24 mouse cellular contexts compared by ENCODE assay signal in genomic region chr17:89933950-89934349, GRCm38 (mm10). TPM values are rescaled to one million over a fixed set of nuclear protein-coding genes. Genes with fewer than 3 reads are reported as not detected.
DNase-seq lines count a peak whose midpoint lies in the region; ATAC-seq lines count a peak whose summit lies in the region.
"Had no signal": no experiment of that assay in that cellular context is flagged by ENCODE, and none has a peak within 500 bp of the region (broad histone marks: within the 10 kb centered on the region; RNA-seq: fewer than 3 reads in every experiment).

No protein-coding gene starts in this region.

- H3K36me3 ChIP-seq in midbrain, embryonic 11.5 days (ENCODE audit: control insufficient read depth, insufficient read depth, low read length) = no peaks in the 10 kb centered on the region
- H3K36me3 ChIP-seq in midbrain, embryonic 10.5 days = no peaks in the 10 kb centered on the region
- no peaks in the 10 kb centered on the region for H3K36me3 ChIP-seq in intestine, embryonic 15.5 days
- H3K36me3 ChIP-seq: embryonic facial prominence, embryonic 13.5 days; hindbrain, embryonic 10.5 days; hindbrain, embryonic 15.5 days had no signal

- peak; percentile 2 to 7 for DNase-seq in cerebellum, postnatal 10 days
- no peak for DNase-seq in cerebellum, postnatal 4 days (ENCODE audit: low spot score in 2 of 2)
- no peak for DNase-seq in midbrain, embryonic 11.5 days (ENCODE audit: low spot score, missing footprints)
- no peak for DNase-seq in midbrain, embryonic 10.5 days (ENCODE audit: low spot score)
- DNase-seq in retina, postnatal 1 day = peak; percentile 11
- no peak for DNase-seq in spleen, adult 12 weeks (ENCODE audit: low spot score)
- DNase-seq in frontal cortex, postnatal 10 days (ENCODE audit: low spot score in 2 of 2) = no peak
- DNase-seq: adrenal gland, postnatal 14 days; B cell, adult 2 months; cerebellum, adult 11-12 months; cerebellum, adult 9-10 months; cerebellum, postnatal 36 days; gastrocnemius, postnatal 10 days; heart, adult 2 months; kidney, adult 2 months had no signal

- H3K27me3 ChIP-seq in midbrain, embryonic 11.5 days (ENCODE audit: control insufficient read depth, insufficient read depth, low read length) = no peaks in the 10 kb centered on the region
- H3K27me3 ChIP-seq in midbrain, embryonic 10.5 days (ENCODE audit: low read depth, poor library complexity, severe bottlenecking) = no peaks in the 10 kb centered on the region
- H3K27me3 ChIP-seq in intestine, embryonic 15.5 days (replicated peaks) = no peaks in the 10 kb centered on the region
- H3K27me3 ChIP-seq: embryonic facial prominence, embryonic 13.5 days; hindbrain, embryonic 15.5 days had no signal

- 45% methylated on average over 1 of the region's 2 CpGs for WGBS in midbrain, embryonic 11.5 days
- 81% methylated on average over 2 of the region's 2 CpGs for WGBS in midbrain, embryonic 10.5 days
- 77% methylated on average over 2 of the region's 2 CpGs for WGBS in intestine, embryonic 15.5 days

- H3K4me3 ChIP-seq in midbrain, embryonic 11.5 days (ENCODE audit: low read depth, low read length) = no peak overlapping the region
- H3K4me3 ChIP-seq in midbrain, embryonic 10.5 days = no peak overlapping the region
- H3K4me3 ChIP-seq in intestine, embryonic 15.5 days (replicated peaks) = no peak overlapping the region
- H3K4me3 ChIP-seq: embryonic facial prominence, embryonic 13.5 days; heart, adult 2 months; hindbrain, embryonic 10.5 days; hindbrain, embryonic 15.5 days had no signal

- no peak overlapping the region for H3K4me2 ChIP-seq in midbrain, embryonic 11.5 days
- H3K4me2 ChIP-seq in intestine, embryonic 15.5 days (replicated peaks) = no peak overlapping the region
- H3K4me2 ChIP-seq: embryonic facial prominence, embryonic 13.5 days; heart, embryonic 11.5 days; hindbrain, embryonic 15.5 days had no signal

- 0 out of 2 replicates have a peak, but pooled peaks have one; percentile 48 for ATAC-seq in midbrain, embryonic 11.5 days (ENCODE audit: low FRiP score)
- peak; percentile 73 for ATAC-seq in intestine, embryonic 15.5 days
- ATAC-seq: activated CD4-positive, CD25-positive, alpha-beta regulatory T cell, adult 4 months; CD4-positive, CD25-positive, alpha-beta regulatory T cell, adult 4 months; forebrain, embryonic 14.5 days; inflammation-experienced regulatory T-cells, adult 6 months had no signal

- no peak overlapping the region for H3K27ac ChIP-seq in midbrain, embryonic 11.5 days (ENCODE audit: low read depth, low read length)
- H3K27ac ChIP-seq in midbrain, embryonic 10.5 days (replicated peaks) = no peak overlapping the region
- no peak overlapping the region for H3K27ac ChIP-seq in intestine, embryonic 15.5 days
- H3K27ac ChIP-seq: embryonic facial prominence, embryonic 13.5 days; heart, adult 2 months; hindbrain, embryonic 10.5 days; hindbrain, embryonic 15.5 days had no signal

- no peak overlapping the region for H3K9ac ChIP-seq in midbrain, embryonic 11.5 days (ENCODE audit: low read length)
- no peak overlapping the region for H3K9ac ChIP-seq in intestine, embryonic 15.5 days
- H3K9ac ChIP-seq: embryonic facial prominence, embryonic 13.5 days; hindbrain, embryonic 15.5 days had no signal

- no peaks in the 10 kb centered on the region for H3K4me1 ChIP-seq in midbrain, embryonic 11.5 days (ENCODE audit: control insufficient read depth, insufficient read depth, low read length)
- H3K4me1 ChIP-seq in midbrain, embryonic 10.5 days = no peaks in the 10 kb centered on the region
- no peaks in the 10 kb centered on the region for H3K4me1 ChIP-seq in intestine, embryonic 15.5 days (replicated peaks)
- H3K4me1 ChIP-seq: embryonic facial prominence, embryonic 13.5 days; hindbrain, embryonic 10.5 days; hindbrain, embryonic 15.5 days had no signal

- H3K9me3 ChIP-seq in midbrain, embryonic 11.5 days (ENCODE audit: control insufficient read depth, low read length) = no peaks in the 10 kb centered on the region
- no peaks in the 10 kb centered on the region for H3K9me3 ChIP-seq in midbrain, embryonic 10.5 days (replicated peaks)
- H3K9me3 ChIP-seq in intestine, embryonic 15.5 days = no peaks in the 10 kb centered on the region
- H3K9me3 ChIP-seq: embryonic facial prominence, embryonic 13.5 days; hindbrain, embryonic 10.5 days; hindbrain, embryonic 15.5 days had no signal

RNA-seq across cellular contexts. Expression of gene Gm10184, which starts 23.7 kb away (rescaled TPM):
- polyA plus RNA-seq in midbrain, embryonic 11.5 days (2014; fragmentation: Nextera tagmentation; extraction: Ambion mirVana) = 82.9 and 101 TPM in 2 replicates
- polyA plus RNA-seq in midbrain, embryonic 10.5 days (2016; fragmentation: Nextera tagmentation; extraction: Ambion mirVana) = 98.9 and 107 TPM in 2 replicates
- 49.7 and 60.1 TPM in 2 replicates for polyA plus RNA-seq in intestine, embryonic 15.5 days (2015; fragmentation: Nextera tagmentation; extraction: Ambion mirVana)

Comparison
In these comparisons a context has a peak if more than half of its experiments do, and no peak if none do; other contexts are left out.
1. DNase-seq: peak in cerebellum, postnatal 10 days (2 of 2) and retina, postnatal 1 day (single experiment); none in cerebellum, postnatal 4 days (0 of 2), midbrain, embryonic 11.5 days (single experiment), midbrain, embryonic 10.5 days (single experiment), spleen, adult 12 weeks (single experiment) and frontal cortex, postnatal 10 days (0 of 2).